Mouse (Mus musculus): ENCODE data around the gene Car5a. TPM values are rescaled to one million over a fixed set of nuclear protein-coding genes. Genes with fewer than 3 reads are reported as not detected.

The Car5a gene
- polyA plus RNA-seq, 1 experiment from 2014 or later = 0.18 TPM

DNA sequence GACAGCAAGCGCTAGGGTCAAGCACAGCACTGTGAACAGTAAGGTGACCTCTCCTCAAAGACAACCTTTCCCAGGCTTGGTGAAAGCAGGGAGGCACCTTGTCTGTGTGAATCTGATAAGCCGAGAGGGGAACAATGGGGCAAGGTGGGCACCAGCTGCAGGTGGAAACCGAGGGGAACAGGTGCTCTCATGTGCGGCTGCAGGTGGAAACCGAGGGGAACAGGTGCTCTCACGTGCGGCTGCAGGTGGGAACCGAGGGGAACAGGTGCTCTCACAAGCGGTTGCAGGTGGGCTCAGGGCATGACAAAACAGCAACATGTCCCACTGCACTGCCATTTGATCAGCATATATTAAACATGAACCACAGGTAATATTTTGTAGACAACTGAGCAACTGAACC, 47.5 kb downstream of the Car5a start:
- ATAC-seq (ENCODE audit: low FRiP score) = no peak
- 76% methylated on average over 9 of the region's 9 CpGs for WGBS
- H3K4me2 ChIP-seq (replicated peaks) = 0 out of 2 replicates have a peak overlapping the region, but pooled peaks have one; percentile 22
- no peak overlapping the region for H3K27ac ChIP-seq
- H3K4me1 ChIP-seq = peaks cover 45% of the 10 kb centered on the region
- no peaks in the 10 kb centered on the region for H3K36me3 ChIP-seq
- peak overlapping the region; percentile 24; the same call in 1 of the 2 replicates for H3K9ac ChIP-seq
- no peaks in the 10 kb centered on the region for H3K27me3 ChIP-seq
- H3K4me3 ChIP-seq = no peak overlapping the region
- H3K9me3 ChIP-seq (replicated peaks) = no peaks in the 10 kb centered on the region

- Histone ChIP-seq H3K4me2 (replicated peaks) (no peak overlapping the region), H3K4me1 (peaks cover 39% of the 10 kb centered on the region), H3K27me3 (no peaks in the 10 kb centered on the region), H3K4me3 (no peak overlapping the region), H3K9ac (peak overlapping the region; percentile 24; the same call in 1 of the 2 replicates), H3K36me3 (no peaks in the 10 kb centered on the region), H3K27ac (no peak overlapping the region), H3K9me3 (replicated peaks) (no peaks in the 10 kb centered on the region)
- no peak for ATAC-seq (ENCODE audit: low FRiP score)
- WGBS = 21% methylated on average over 12 of the region's 12 CpGs
Observed at GRCm38 (mm10) chr8:121896476-121897145, 48.1 kb downstream of the Car5a start.

DNA sequence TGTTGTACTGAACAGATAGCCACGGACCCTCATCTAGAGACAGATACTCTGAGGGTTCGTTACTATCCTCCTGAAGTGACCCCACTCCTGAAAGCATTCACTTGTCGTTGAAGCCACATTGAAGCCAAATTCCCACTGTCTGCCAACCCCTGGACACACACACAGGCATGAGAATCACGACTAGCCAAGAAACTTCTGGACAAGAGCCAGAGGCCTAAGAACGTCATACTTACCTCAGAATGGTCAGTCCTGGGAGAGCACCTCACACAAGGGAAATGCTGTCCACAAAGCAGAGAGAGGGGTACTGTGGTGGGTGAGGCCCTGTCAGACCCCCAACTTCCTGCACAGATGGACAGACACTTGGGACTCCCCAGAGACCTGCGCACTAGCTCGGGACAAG, 48.8 kb downstream of the Car5a start:
- Histone ChIP-seq H3K9ac (no peak overlapping the region), H3K27ac (0 out of 2 replicates have a peak overlapping the region, but pooled peaks have one; percentile 9), H3K4me3 (no peak overlapping the region), H3K4me1 (peaks cover 36% of the 10 kb centered on the region), H3K36me3 (no peaks in the 10 kb centered on the region), H3K4me2 (replicated peaks) (no peak overlapping the region), H3K27me3 (no peaks in the 10 kb centered on the region), H3K9me3 (replicated peaks) (no peaks in the 10 kb centered on the region)
- 71% methylated on average over 7 of the region's 7 CpGs for WGBS
- no peak for ATAC-seq (ENCODE audit: low FRiP score)

DNA sequence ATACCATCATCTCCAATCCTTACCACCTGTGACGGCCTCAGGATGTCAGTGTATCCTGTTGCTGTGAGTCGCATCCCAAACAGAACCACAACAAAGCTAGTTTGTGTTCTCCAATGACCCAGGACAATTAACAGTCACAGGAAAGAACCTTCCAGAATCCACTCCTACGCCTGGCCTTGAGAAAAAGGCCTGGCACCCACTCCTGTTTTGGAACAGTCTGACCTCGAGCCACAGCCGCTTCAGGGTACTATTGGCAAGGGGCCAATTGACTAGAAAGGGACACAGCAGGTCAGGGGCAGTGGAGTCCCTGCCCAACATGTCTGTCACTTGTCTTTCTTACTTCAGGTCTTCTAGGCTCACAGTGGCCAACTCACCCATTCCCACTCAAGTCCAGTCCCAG, 51.8 kb downstream of the Car5a start:
- WGBS = 86% methylated on average over 5 of the region's 5 CpGs
- no peak overlapping the region for H3K4me3 ChIP-seq
- H3K4me2 ChIP-seq (replicated peaks) = no peak overlapping the region
- no peaks in the 10 kb centered on the region for H3K9me3 ChIP-seq (replicated peaks)
- H3K27ac ChIP-seq = no peak overlapping the region
- H3K27me3 ChIP-seq = no peaks in the 10 kb centered on the region
- peaks cover 3% of the 10 kb centered on the region for H3K36me3 ChIP-seq
- H3K4me1 ChIP-seq = peaks cover 20% of the 10 kb centered on the region
- H3K9ac ChIP-seq = no peak overlapping the region
- no peak for ATAC-seq (ENCODE audit: low FRiP score)

- Histone ChIP-seq H3K27me3 (no peaks in the 10 kb centered on the region), H3K9ac (no peak overlapping the region), H3K4me1 (no peaks in the 10 kb centered on the region), H3K36me3 (peaks cover 29% of the 10 kb centered on the region), H3K9me3 (replicated peaks) (no peaks in the 10 kb centered on the region), H3K4me2 (replicated peaks) (no peak overlapping the region), H3K4me3 (no peak overlapping the region), H3K27ac (no peak overlapping the region)
- ATAC-seq (ENCODE audit: low FRiP score) = no peak
- WGBS = 82% methylated on average over 15 of the region's 15 CpGs
Observed at GRCm38 (mm10) chr8:121889810-121890785, 54.6 kb downstream of the Car5a start.

- WGBS = 100% methylated on average over 1 of the region's 1 CpGs
- Histone ChIP-seq H3K27me3 (no peaks in the 10 kb centered on the region), H3K4me2 (replicated peaks) (no peak overlapping the region), H3K27ac (no peak overlapping the region), H3K9ac (no peak overlapping the region), H3K9me3 (replicated peaks) (no peaks in the 10 kb centered on the region), H3K4me1 (no peaks in the 10 kb centered on the region), H3K36me3 (peaks cover 36% of the 10 kb centered on the region), H3K4me3 (no peak overlapping the region)
- ATAC-seq (ENCODE audit: low FRiP score) = no peak
Observed at GRCm38 (mm10) chr8:121889317-121889716, 55.4 kb downstream of the Car5a start.

- Histone ChIP-seq H3K4me1 (no peaks in the 10 kb centered on the region), H3K4me2 (replicated peaks) (no peak overlapping the region), H3K9me3 (replicated peaks) (no peaks in the 10 kb centered on the region), H3K4me3 (no peak overlapping the region), H3K9ac (no peak overlapping the region), H3K36me3 (peaks cover 48% of the 10 kb centered on the region), H3K27ac (no peak overlapping the region), H3K27me3 (no peaks in the 10 kb centered on the region)
- 86% methylated on average over 1 of the region's 1 CpGs for WGBS
- ATAC-seq (ENCODE audit: low FRiP score) = no peak
Observed at GRCm38 (mm10) chr8:121887547-121887946, 57.2 kb downstream of the Car5a start.

DNA sequence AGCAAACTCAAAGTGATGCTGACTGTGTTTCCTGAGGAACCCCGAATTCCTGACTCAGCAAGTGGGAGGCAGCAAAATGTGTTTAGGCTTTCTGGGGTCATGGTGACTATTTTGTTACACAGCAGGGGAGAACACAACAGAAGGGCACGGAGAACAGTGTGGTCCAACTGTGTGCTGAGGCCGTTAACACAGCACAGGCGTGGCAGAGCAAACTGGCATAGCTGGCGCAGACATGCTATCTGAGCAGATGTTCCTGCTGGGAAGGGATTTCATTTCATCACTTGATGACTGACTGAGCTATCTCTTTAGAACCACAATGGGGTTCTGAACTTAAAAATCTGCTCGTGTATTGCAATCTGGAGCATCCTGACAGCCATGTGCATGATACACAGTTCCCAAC, 59.3 kb downstream of the Car5a start:
- H3K4me1 ChIP-seq = no peaks in the 10 kb centered on the region
- H3K27me3 ChIP-seq = no peaks in the 10 kb centered on the region
- H3K9ac ChIP-seq = no peak overlapping the region
- no peak overlapping the region for H3K4me3 ChIP-seq
- no peaks in the 10 kb centered on the region for H3K9me3 ChIP-seq (replicated peaks)
- WGBS = 75% methylated on average over 6 of the region's 6 CpGs
- no peak overlapping the region for H3K27ac ChIP-seq
- H3K36me3 ChIP-seq = peaks cover 50% of the 10 kb centered on the region
- no peak for ATAC-seq (ENCODE audit: low FRiP score)
- no peak overlapping the region for H3K4me2 ChIP-seq (replicated peaks)

GRCm38 (mm10) chr8:121885001-121885400, 59.7 kb downstream of the Car5a start:
- Histone ChIP-seq H3K9ac (no peak overlapping the region), H3K4me2 (replicated peaks) (no peak overlapping the region), H3K27ac (no peak overlapping the region), H3K9me3 (replicated peaks) (no peaks in the 10 kb centered on the region), H3K27me3 (no peaks in the 10 kb centered on the region), H3K4me3 (no peak overlapping the region), H3K36me3 (peaks cover 50% of the 10 kb centered on the region), H3K4me1 (no peaks in the 10 kb centered on the region)
- ATAC-seq (ENCODE audit: low FRiP score) = no peak
- WGBS = 90% methylated on average over 9 of the region's 9 CpGs

- peaks cover 50% of the 10 kb centered on the region for H3K36me3 ChIP-seq
- no peak overlapping the region for H3K4me2 ChIP-seq (replicated peaks)
- H3K4me3 ChIP-seq = no peak overlapping the region
- no peaks in the 10 kb centered on the region for H3K27me3 ChIP-seq
- H3K9me3 ChIP-seq (replicated peaks) = no peaks in the 10 kb centered on the region
- 90% methylated on average over 3 of the region's 3 CpGs for WGBS
- no peak for ATAC-seq (ENCODE audit: low FRiP score)
- no peaks in the 10 kb centered on the region for H3K4me1 ChIP-seq
- H3K9ac ChIP-seq = no peak overlapping the region
- no peak overlapping the region for H3K27ac ChIP-seq
Observed at GRCm38 (mm10) chr8:121884181-121884580, 60.5 kb downstream of the Car5a start.

DNA sequence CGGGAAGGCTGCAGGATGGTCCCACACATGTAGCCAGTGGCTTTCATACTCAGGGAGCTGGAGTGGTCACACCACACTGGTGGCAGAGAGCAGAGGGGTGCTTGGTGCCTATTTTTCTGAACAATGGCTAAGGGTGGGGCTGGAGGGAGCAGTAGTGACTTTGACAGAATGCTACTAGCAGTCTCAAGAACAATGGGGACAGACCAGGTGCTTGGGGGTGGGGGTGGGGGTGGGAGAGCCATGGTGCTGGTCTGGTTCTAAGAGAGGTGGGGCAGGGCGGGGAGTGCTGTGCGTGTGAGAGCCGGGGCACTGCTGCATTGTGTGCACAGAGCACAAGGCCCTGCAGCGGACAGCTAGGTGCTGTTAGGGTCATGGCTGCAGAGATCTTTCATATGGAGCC, 62.8 kb downstream of the Car5a start:
- 90% methylated on average over 5 of the region's 5 CpGs for WGBS
- Histone ChIP-seq H3K27me3 (no peaks in the 10 kb centered on the region), H3K4me2 (replicated peaks) (no peak overlapping the region), H3K4me3 (no peak overlapping the region), H3K27ac (no peak overlapping the region), H3K9me3 (replicated peaks) (no peaks in the 10 kb centered on the region), H3K9ac (no peak overlapping the region), H3K36me3 (peaks cover 37% of the 10 kb centered on the region), H3K4me1 (no peaks in the 10 kb centered on the region)
- no peak for ATAC-seq (ENCODE audit: low FRiP score)

DNA sequence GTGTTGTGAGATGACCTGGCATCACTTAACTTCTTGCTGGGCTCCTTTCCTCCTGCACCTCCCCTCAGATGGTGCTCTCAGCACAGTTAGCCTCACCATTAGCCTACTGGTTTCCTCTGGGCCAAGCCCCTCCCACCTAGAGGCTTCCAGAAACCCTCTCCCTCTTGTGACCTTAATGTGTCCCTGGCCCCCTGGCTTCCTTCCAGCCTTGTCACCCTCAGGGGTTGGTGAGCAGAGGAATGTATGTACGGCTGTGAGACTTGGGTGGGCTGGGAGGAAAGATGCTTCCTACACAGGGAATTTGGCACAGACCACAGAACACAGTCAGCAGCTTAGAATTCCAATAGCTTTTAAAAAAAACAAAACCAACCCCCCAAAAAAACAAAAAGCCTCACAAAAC, 63.9 kb downstream of the Car5a start:
- H3K4me1 ChIP-seq = no peaks in the 10 kb centered on the region
- H3K36me3 ChIP-seq = peaks cover 28% of the 10 kb centered on the region
- H3K9ac ChIP-seq = no peak overlapping the region
- H3K27me3 ChIP-seq = no peaks in the 10 kb centered on the region
- WGBS = 88% methylated on average over 1 of the region's 1 CpGs
- no peaks in the 10 kb centered on the region for H3K9me3 ChIP-seq (replicated peaks)
- no peak for ATAC-seq (ENCODE audit: low FRiP score)
- H3K4me2 ChIP-seq (replicated peaks) = no peak overlapping the region
- H3K4me3 ChIP-seq = no peak overlapping the region
- no peak overlapping the region for H3K27ac ChIP-seq
